Comparison of ENCODE assay signal across 10 mouse cellular contexts in genomic region chr11:116437541-116437940, GRCm38 (mm10). TPM values are rescaled to one million over a fixed set of nuclear protein-coding genes. Genes with fewer than 3 reads are reported as not detected.
A peak's percentile ranks its signal among the peaks of the same experiment; 100 is the strongest.
DNase-seq lines count a peak whose midpoint lies in the region; ATAC-seq and TF ChIP-seq lines count a peak whose summit lies in the region.
"Had no signal": no experiment of that assay in that cellular context is flagged by ENCODE, and none has a peak within 500 bp of the region (broad histone marks: within the 10 kb centered on the region; RNA-seq: fewer than 3 reads in every experiment).

No protein-coding gene starts in this region.

- no peaks in the 10 kb centered on the region for H3K9me3 ChIP-seq in hindbrain, embryonic 13.5 days

- H3K27ac ChIP-seq in layer of hippocampus, adult 2 months = peak overlapping the region; percentile 57
- no peak overlapping the region for H3K27ac ChIP-seq in hindbrain, embryonic 13.5 days
- H3K27ac ChIP-seq: left cerebral cortex, adult 2 months had no signal

- ATAC-seq in CD4-positive, CD25-positive, alpha-beta regulatory T cell, adult 4 months = no peak
- ATAC-seq in hindbrain, embryonic 13.5 days (ENCODE audit: low FRiP score) = no peak

- H3K4me2 ChIP-seq in hindbrain, embryonic 13.5 days = no peak overlapping the region

- H3K9ac ChIP-seq in hindbrain, embryonic 13.5 days = peak overlapping the region; percentile 66

- no peak overlapping the region for H3K4me3 ChIP-seq in layer of hippocampus, adult 2 months
- no peak overlapping the region for H3K4me3 ChIP-seq in hindbrain, embryonic 13.5 days
- H3K4me3 ChIP-seq: left cerebral cortex, adult 2 months had no signal

- peak; percentile 15 for DNase-seq in CD4-positive, CD25-positive, alpha-beta regulatory T cell, adult 2 months (ENCODE audit: low read depth, low spot score)
- DNase-seq in layer of hippocampus, adult 2 months (ENCODE audit: low spot score in 2 of 2) = no peak
- DNase-seq in layer of hippocampus, postnatal 10 days (ENCODE audit: low spot score in 2 of 2) = no peak
- DNase-seq in naive thymus-derived CD4-positive, alpha-beta T cell, adult 2 months (ENCODE audit: low read depth) = peak; percentile 22
- DNase-seq in urinary bladder, adult 2 months (ENCODE audit: low spot score) = no peak
- no peak for DNase-seq in left cerebral cortex, postnatal 14 days (ENCODE audit: low spot score in 2 of 2)

- H3K4me1 ChIP-seq in hindbrain, embryonic 13.5 days (replicated peaks) = peaks cover 41% of the 10 kb centered on the region

- intact Hi-C loops in left cerebral cortex, postnatal 14 days (cut with DNase I) = no loop called here

- 81% methylated on average over 11 of the region's 11 CpGs for WGBS in hindbrain, embryonic 13.5 days

- peaks cover 30% of the 10 kb centered on the region for H3K36me3 ChIP-seq in hindbrain, embryonic 13.5 days

- no peak for TF ChIP-seq CTCF in layer of hippocampus, adult 2 months (conservative IDR thresholded peaks at IDR 0.05)

- no peaks in the 10 kb centered on the region for H3K27me3 ChIP-seq in hindbrain, embryonic 13.5 days

RNA-seq across cellular contexts. Expression of gene Ubald2, which starts 3.6 kb away (rescaled TPM):
- 10 to 100 TPM; 12.2 to 13.0 TPM for polyA plus RNA-seq in CD4-positive, CD25-positive, alpha-beta regulatory T cell, adult 4 months (2017; shearing (Covaris generic))
- total RNA-seq in layer of hippocampus, adult 2 months (2021) = 10 to 100 TPM; 32.5 to 41.9 TPM
- 10 to 100 TPM; 35.7 to 46.1 TPM for total RNA-seq in layer of hippocampus, postnatal 10 days (2021)
- polyA plus RNA-seq in hindbrain, embryonic 13.5 days (2015; fragmentation: Nextera tagmentation; extraction: Ambion mirVana) = 43.6 and 44.5 TPM in 2 replicates
- 89.8 and 104 TPM in 2 replicates for polyA plus RNA-seq in urinary bladder, adult 2 months (2012; rRNA removed)
- total RNA-seq in left cerebral cortex, postnatal 14 days (2021) = 10 to 100 TPM; 30.1 to 32.0 TPM

RNA-seq across cellular contexts. Expression of gene Rnf157, which starts 24.7 kb away (rescaled TPM):
- 1 to 10 TPM; 8.4 to 8.8 TPM for polyA plus RNA-seq in CD4-positive, CD25-positive, alpha-beta regulatory T cell, adult 4 months (2017; shearing (Covaris generic))
- total RNA-seq in layer of hippocampus, adult 2 months (2021) = 100 to 1,000 TPM; 227 to 236 TPM
- total RNA-seq in layer of hippocampus, postnatal 10 days (2021) = 100 to 1,000 TPM; 184 to 186 TPM
- 35.0 and 39.6 TPM in 2 replicates for polyA plus RNA-seq in hindbrain, embryonic 13.5 days (2015; fragmentation: Nextera tagmentation; extraction: Ambion mirVana)
- polyA plus RNA-seq in urinary bladder, adult 2 months (2012; rRNA removed) = 5.0 and 8.3 TPM in 2 replicates
- total RNA-seq in left cerebral cortex, postnatal 14 days (2021) = 100 to 1,000 TPM; 228 to 235 TPM
- polyA plus RNA-seq: erythroblast, embryonic 14.5 days had no signal

RNA-seq across cellular contexts. Expression of gene Qrich2, which starts 28.5 kb away (rescaled TPM):
- not detected for polyA plus RNA-seq in CD4-positive, CD25-positive, alpha-beta regulatory T cell, adult 4 months (2017; shearing (Covaris generic))
- under 1 TPM in 1 of 2 experiments, not detected in 1; 0.17 TPM for total RNA-seq in layer of hippocampus, adult 2 months (2021)
- under 1 TPM in 1 of 2 experiments, not detected in 1; 0.18 TPM for total RNA-seq in layer of hippocampus, postnatal 10 days (2021)
- 0.19 and 0.42 TPM in 2 replicates for polyA plus RNA-seq in hindbrain, embryonic 13.5 days (2015; fragmentation: Nextera tagmentation; extraction: Ambion mirVana)
- 0.06 and 0.12 TPM in 2 replicates for polyA plus RNA-seq in urinary bladder, adult 2 months (2012; rRNA removed)
- not detected for total RNA-seq in left cerebral cortex, postnatal 14 days (2021)
- polyA plus RNA-seq: erythroblast, embryonic 14.5 days had no signal

RNA-seq across cellular contexts. Expression of gene Prpsap1, which starts 56.5 kb away (rescaled TPM):
- polyA plus RNA-seq in CD4-positive, CD25-positive, alpha-beta regulatory T cell, adult 4 months (2017; shearing (Covaris generic)) = 10 to 100 TPM; 32.9 to 39.6 TPM
- 10 to 100 TPM; 84.2 to 98.5 TPM for total RNA-seq in layer of hippocampus, adult 2 months (2021)
- total RNA-seq in layer of hippocampus, postnatal 10 days (2021) = 10 to 100 TPM; 89.8 to 90.7 TPM
- 171 and 178 TPM in 2 replicates for polyA plus RNA-seq in hindbrain, embryonic 13.5 days (2015; fragmentation: Nextera tagmentation; extraction: Ambion mirVana)
- polyA plus RNA-seq in urinary bladder, adult 2 months (2012; rRNA removed) = 154 and 165 TPM in 2 replicates
- 10 to 100 TPM; 70.6 to 82.9 TPM for total RNA-seq in left cerebral cortex, postnatal 14 days (2021)

Comparison
In these comparisons a context has a peak if more than half of its experiments do, and no peak if none do; other contexts are left out.
1. DNase-seq: peak in CD4-positive, CD25-positive, alpha-beta regulatory T cell, adult 2 months (single experiment) and naive thymus-derived CD4-positive, alpha-beta T cell, adult 2 months (single experiment); none in layer of hippocampus, adult 2 months (0 of 2), layer of hippocampus, postnatal 10 days (0 of 2), urinary bladder, adult 2 months (single experiment) and left cerebral cortex, postnatal 14 days (0 of 2).